Mouse (Mus musculus): ENCODE results near the gene Mllt11. TPM values are rescaled to one million over a fixed set of nuclear protein-coding genes. Genes with fewer than 3 reads are reported as not detected.

Mllt11 gene
- polyA plus RNA-seq, 1 experiment = 13.1 TPM

GRCm38 (mm10) chr3:95227214-95227613, 4.8 kb downstream of the Mllt11 start:
- H3K4me3 ChIP-seq (ENCODE audit: low read depth, low read length) = peak overlapping the region; percentile 36
- peak overlapping the region; percentile 47; the same call in 1 of the 2 replicates for H3K27ac ChIP-seq (ENCODE audit: insufficient read depth, low read length)
- no peaks in the 10 kb centered on the region for H3K27me3 ChIP-seq (ENCODE audit: control insufficient read depth, insufficient read depth, low read length, poor library complexity, severe bottlenecking)
- TF ChIP-seq POLR2A (IDR thresholded peaks at IDR 0.05; ENCODE audit: insufficient read depth, low read length) (no peak), CTCF (IDR thresholded peaks at IDR 0.05; ENCODE audit: low read depth, low read length) (no peak), EP300 (IDR thresholded peaks at IDR 0.05; ENCODE audit: insufficient read depth, low read depth, low read length) (no peak)
- no peaks in the 10 kb centered on the region for H3K9me3 ChIP-seq (replicated peaks; ENCODE audit: control insufficient read depth, insufficient read depth, low read length, poor library complexity, severe bottlenecking)
- peak overlapping the region; percentile 55; the same call in 1 of the 2 replicates for H3K9ac ChIP-seq (ENCODE audit: low read depth, poor library complexity, severe bottlenecking)
- peaks cover 12% of the 10 kb centered on the region for H3K36me3 ChIP-seq (ENCODE audit: control insufficient read depth, insufficient read depth, low read length, poor library complexity, severe bottlenecking)
- no peaks in the 10 kb centered on the region for H3K4me1 ChIP-seq (ENCODE audit: control insufficient read depth, insufficient read depth, low read length)

DNA sequence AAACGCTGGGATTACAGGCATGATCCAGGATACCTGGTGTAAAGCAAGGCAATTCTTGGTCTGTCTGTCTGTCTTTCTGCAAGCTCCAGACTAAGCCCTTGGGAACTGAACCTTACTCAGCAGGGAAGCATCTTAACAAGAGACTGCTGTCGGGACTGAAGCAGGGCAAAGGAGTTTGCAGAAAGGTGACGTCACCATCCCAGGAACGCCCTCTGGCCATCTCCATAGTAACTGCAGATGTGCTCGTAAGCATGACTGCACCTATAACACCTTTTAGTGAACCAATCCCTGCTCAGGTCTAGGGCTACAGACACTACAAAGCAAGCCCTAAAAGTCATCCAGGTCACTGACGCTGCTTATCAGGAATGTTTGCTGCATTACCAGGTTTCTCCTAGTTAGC, 7.7 kb downstream of the Mllt11 start:
- H3K4me3 ChIP-seq (ENCODE audit: low read depth, low read length) = no peak overlapping the region
- H3K27me3 ChIP-seq (ENCODE audit: control insufficient read depth, insufficient read depth, low read length, poor library complexity, severe bottlenecking) = no peaks in the 10 kb centered on the region
- no peak overlapping the region for H3K9ac ChIP-seq (ENCODE audit: low read depth, poor library complexity, severe bottlenecking)
- H3K4me1 ChIP-seq (ENCODE audit: control insufficient read depth, insufficient read depth, low read length) = no peaks in the 10 kb centered on the region
- H3K36me3 ChIP-seq (ENCODE audit: control insufficient read depth, insufficient read depth, low read length, poor library complexity, severe bottlenecking) = peaks cover 15% of the 10 kb centered on the region
- TF ChIP-seq CTCF (IDR thresholded peaks at IDR 0.05; ENCODE audit: low read depth, low read length) (no peak), EP300 (IDR thresholded peaks at IDR 0.05; ENCODE audit: insufficient read depth, low read depth, low read length) (0 out of 2 replicates have a peak, but pooled peaks have one; percentile 8)
- no peaks in the 10 kb centered on the region for H3K9me3 ChIP-seq (replicated peaks; ENCODE audit: control insufficient read depth, insufficient read depth, low read length, poor library complexity, severe bottlenecking)
- no peak overlapping the region for H3K27ac ChIP-seq (ENCODE audit: insufficient read depth, low read length)

DNA sequence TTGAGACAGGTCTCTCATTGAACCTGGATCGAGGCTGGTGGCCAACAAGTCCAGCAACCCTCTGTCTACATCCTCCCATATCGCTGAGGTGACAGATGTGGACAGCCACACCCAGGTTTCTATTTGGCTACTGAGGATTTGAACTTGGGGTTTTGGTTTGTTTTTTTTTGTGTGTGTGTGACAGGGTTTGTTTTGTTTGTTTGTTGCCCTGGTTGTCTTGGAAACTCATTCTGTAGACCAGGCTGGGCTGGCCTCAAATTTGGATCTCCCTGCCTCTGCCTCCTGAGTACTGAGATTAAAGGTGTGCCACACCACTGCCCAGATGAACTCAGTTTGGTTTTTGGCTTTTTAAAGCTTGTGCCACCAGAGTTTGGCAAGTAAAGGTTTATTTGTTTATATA, 8.9 kb downstream of the Mllt11 start:
- Histone ChIP-seq H3K27ac (ENCODE audit: insufficient read depth, low read length) (no peak overlapping the region), H3K36me3 (ENCODE audit: control insufficient read depth, insufficient read depth, low read length, poor library complexity, severe bottlenecking) (peaks cover 16% of the 10 kb centered on the region), H3K9ac (ENCODE audit: low read depth, poor library complexity, severe bottlenecking) (no peak overlapping the region), H3K27me3 (ENCODE audit: control insufficient read depth, insufficient read depth, low read length, poor library complexity, severe bottlenecking) (no peaks in the 10 kb centered on the region), H3K4me1 (ENCODE audit: control insufficient read depth, insufficient read depth, low read length) (no peaks in the 10 kb centered on the region), H3K9me3 (replicated peaks; ENCODE audit: control insufficient read depth, insufficient read depth, low read length, poor library complexity, severe bottlenecking) (no peaks in the 10 kb centered on the region), H3K4me3 (ENCODE audit: low read depth, low read length) (no peak overlapping the region)
- TF ChIP-seq POLR2A (IDR thresholded peaks at IDR 0.05; ENCODE audit: insufficient read depth, low read length) = no peak
- no peak for TF ChIP-seq EP300 (IDR thresholded peaks at IDR 0.05; ENCODE audit: insufficient read depth, low read depth, low read length)
- no peak for TF ChIP-seq CTCF (IDR thresholded peaks at IDR 0.05; ENCODE audit: low read depth, low read length)

- TF ChIP-seq CTCF (IDR thresholded peaks at IDR 0.05; ENCODE audit: low read depth, low read length) = no peak
- no peak for TF ChIP-seq POLR2A (IDR thresholded peaks at IDR 0.05; ENCODE audit: insufficient read depth, low read length)
- TF ChIP-seq EP300 (IDR thresholded peaks at IDR 0.05; ENCODE audit: insufficient read depth, low read depth, low read length) = no peak
- H3K9ac ChIP-seq (ENCODE audit: low read depth, poor library complexity, severe bottlenecking) = peak overlapping the region; percentile 90
- H3K4me3 ChIP-seq (ENCODE audit: low read depth, low read length) = peak overlapping the region; percentile 76
- peak overlapping the region; percentile 74 for H3K27ac ChIP-seq (ENCODE audit: insufficient read depth, low read length)
- H3K36me3 ChIP-seq (ENCODE audit: control insufficient read depth, insufficient read depth, low read length, poor library complexity, severe bottlenecking) = peaks cover 23% of the 10 kb centered on the region
- no peaks in the 10 kb centered on the region for H3K27me3 ChIP-seq (ENCODE audit: control insufficient read depth, insufficient read depth, low read length, poor library complexity, severe bottlenecking)
- no peaks in the 10 kb centered on the region for H3K9me3 ChIP-seq (replicated peaks; ENCODE audit: control insufficient read depth, insufficient read depth, low read length, poor library complexity, severe bottlenecking)
- no peaks in the 10 kb centered on the region for H3K4me1 ChIP-seq (ENCODE audit: control insufficient read depth, insufficient read depth, low read length)
Measured at GRCm38 (mm10) chr3:95218466-95219137, 13.4 kb downstream of the Mllt11 start.

- Histone ChIP-seq H3K27ac (ENCODE audit: insufficient read depth, low read length) (peak within 1 kb of the TSS; percentile 74), H3K9ac (ENCODE audit: low read depth, poor library complexity, severe bottlenecking) (peak within 1 kb of the TSS; percentile 90), H3K4me3 (ENCODE audit: low read depth, low read length) (peak within 1 kb of the TSS; percentile 76), H3K27me3 (ENCODE audit: control insufficient read depth, insufficient read depth, low read length, poor library complexity, severe bottlenecking) (no peaks in the 10 kb centered on the region), H3K4me1 (ENCODE audit: control insufficient read depth, insufficient read depth, low read length) (no peaks in the 10 kb centered on the region), H3K36me3 (ENCODE audit: control insufficient read depth, insufficient read depth, low read length, poor library complexity, severe bottlenecking) (peaks cover 17% of the 10 kb centered on the region), H3K9me3 (replicated peaks; ENCODE audit: control insufficient read depth, insufficient read depth, low read length, poor library complexity, severe bottlenecking) (no peaks in the 10 kb centered on the region)
- peak; percentile 93 for TF ChIP-seq POLR2A (IDR thresholded peaks at IDR 0.05; ENCODE audit: insufficient read depth, low read length)
- TF ChIP-seq CTCF (IDR thresholded peaks at IDR 0.05; ENCODE audit: low read depth, low read length) = peak; percentile 82
- peak; percentile 76; the same call in 1 of the 2 replicates for TF ChIP-seq EP300 (IDR thresholded peaks at IDR 0.05; ENCODE audit: insufficient read depth, low read depth, low read length)
Measured at GRCm38 (mm10) chr3:95217255-95218134, 14.5 kb downstream of the Mllt11 start, which contains the start of gene Gabpb2. Gene Gabpb2 (minus strand): TSS chr3:95217916.
